Mouse (Mus musculus): Measurements from ENCODE around the gene Arrdc4. TPM values are rescaled to one million over a fixed set of nuclear protein-coding genes. Genes with fewer than 3 reads are reported as not detected.

The Arrdc4 gene
- polyA plus RNA-seq, 1 experiment from 2014 or later: 25.8 TPM

- no peak overlapping the region for H3K9ac ChIP-seq (replicated peaks; ENCODE audit: low read length)
- peak overlapping the region; percentile 50 for H3K4me2 ChIP-seq (ENCODE audit: low read length)
- H3K4me1 ChIP-seq (ENCODE audit: control insufficient read depth, insufficient read depth, low read length): peaks cover 15% of the 10 kb centered on the region; the same call in 1 of the 2 replicates
- H3K27me3 ChIP-seq (ENCODE audit: control insufficient read depth, insufficient read depth, low read length): no peaks in the 10 kb centered on the region
- peak overlapping the region; percentile 83; the same call in 1 of the 2 replicates for H3K4me3 ChIP-seq (replicated peaks; ENCODE audit: low read depth, low read length)
- 71% methylated on average over 8 of the region's 8 CpGs for WGBS
- H3K9me3 ChIP-seq (ENCODE audit: control insufficient read depth, low read length): no peaks in the 10 kb centered on the region
- H3K27ac ChIP-seq (replicated peaks; ENCODE audit: low read depth, low read length): no peak overlapping the region
- H3K36me3 ChIP-seq (ENCODE audit: control insufficient read depth, insufficient read depth, low read length): no peaks in the 10 kb centered on the region
- no peak for DNase-seq
- no peak for ATAC-seq (ENCODE audit: low FRiP score, low TSS enrichment)
Observed at GRCm38 (mm10) chr7:68749919-68750318, 878 bp upstream of the Arrdc4 start.

- Histone ChIP-seq H3K27ac (replicated peaks; ENCODE audit: low read depth, low read length) (peak overlapping the region; percentile 84), H3K9me3 (ENCODE audit: control insufficient read depth, low read length) (no peaks in the 10 kb centered on the region), H3K4me2 (ENCODE audit: low read length) (peak overlapping the region; percentile 84), H3K4me3 (replicated peaks; ENCODE audit: low read depth, low read length) (peak overlapping the region; percentile 83), H3K36me3 (ENCODE audit: control insufficient read depth, insufficient read depth, low read length) (peaks cover 12% of the 10 kb centered on the region), H3K9ac (replicated peaks; ENCODE audit: low read length) (peak overlapping the region; percentile 83), H3K27me3 (ENCODE audit: control insufficient read depth, insufficient read depth, low read length) (no peaks in the 10 kb centered on the region), H3K4me1 (ENCODE audit: control insufficient read depth, insufficient read depth, low read length) (peaks cover 15% of the 10 kb centered on the region; the same call in 1 of the 2 replicates)
- WGBS: 19% methylated on average over 8 of the region's 8 CpGs
- DNase-seq (peak; percentile 75), ATAC-seq (ENCODE audit: low FRiP score, low TSS enrichment) (0 out of 2 replicates have a peak, but pooled peaks have one; percentile 0)
Observed at GRCm38 (mm10) chr7:68748361-68748760, 680 bp downstream of the Arrdc4 start.

GRCm38 (mm10) chr7:68744616-68745015 is 4.4 kb downstream of the Arrdc4 start:
- H3K9ac ChIP-seq (replicated peaks; ENCODE audit: low read length): no peak overlapping the region
- no peak overlapping the region for H3K4me3 ChIP-seq (replicated peaks; ENCODE audit: low read depth, low read length)
- no peak for DNase-seq
- H3K4me2 ChIP-seq (ENCODE audit: low read length): no peak overlapping the region
- WGBS: 83% methylated on average over 9 of the region's 9 CpGs
- no peaks in the 10 kb centered on the region for H3K27me3 ChIP-seq (ENCODE audit: control insufficient read depth, insufficient read depth, low read length)
- ATAC-seq (ENCODE audit: low FRiP score, low TSS enrichment): no peak
- peaks cover 12% of the 10 kb centered on the region; the same call in 1 of the 2 replicates for H3K4me1 ChIP-seq (ENCODE audit: control insufficient read depth, insufficient read depth, low read length)
- H3K36me3 ChIP-seq (ENCODE audit: control insufficient read depth, insufficient read depth, low read length): peaks cover 47% of the 10 kb centered on the region
- no peaks in the 10 kb centered on the region for H3K9me3 ChIP-seq (ENCODE audit: control insufficient read depth, low read length)
- no peak overlapping the region for H3K27ac ChIP-seq (replicated peaks; ENCODE audit: low read depth, low read length)

- no peaks in the 10 kb centered on the region for H3K27me3 ChIP-seq (ENCODE audit: control insufficient read depth, insufficient read depth, low read length)
- H3K4me2 ChIP-seq (ENCODE audit: low read length): no peak overlapping the region
- WGBS: 90% methylated on average over 2 of the region's 2 CpGs
- H3K36me3 ChIP-seq (ENCODE audit: control insufficient read depth, insufficient read depth, low read length): peaks cover 51% of the 10 kb centered on the region
- no peak for DNase-seq
- H3K9ac ChIP-seq (replicated peaks; ENCODE audit: low read length): no peak overlapping the region
- H3K4me1 ChIP-seq (ENCODE audit: control insufficient read depth, insufficient read depth, low read length): peaks cover 10% of the 10 kb centered on the region; the same call in 1 of the 2 replicates
- H3K27ac ChIP-seq (replicated peaks; ENCODE audit: low read depth, low read length): no peak overlapping the region
- no peak for ATAC-seq (ENCODE audit: low FRiP score, low TSS enrichment)
- H3K4me3 ChIP-seq (replicated peaks; ENCODE audit: low read depth, low read length): no peak overlapping the region
- no peaks in the 10 kb centered on the region for H3K9me3 ChIP-seq (ENCODE audit: control insufficient read depth, low read length)
Observed at GRCm38 (mm10) chr7:68744206-68744605, 4.8 kb downstream of the Arrdc4 start.

GRCm38 (mm10) chr7:68740763-68741162 is 8.3 kb downstream of the Arrdc4 start:
- no peak overlapping the region for H3K27ac ChIP-seq (replicated peaks; ENCODE audit: low read depth, low read length)
- H3K4me3 ChIP-seq (replicated peaks; ENCODE audit: low read depth, low read length): no peak overlapping the region
- H3K27me3 ChIP-seq (ENCODE audit: control insufficient read depth, insufficient read depth, low read length): no peaks in the 10 kb centered on the region
- H3K9ac ChIP-seq (replicated peaks; ENCODE audit: low read length): no peak overlapping the region
- ATAC-seq (ENCODE audit: low FRiP score, low TSS enrichment) (no peak), DNase-seq (no peak)
- 92% methylated on average over 6 of the region's 6 CpGs for WGBS
- no peaks in the 10 kb centered on the region for H3K4me1 ChIP-seq (ENCODE audit: control insufficient read depth, insufficient read depth, low read length)
- peaks cover 75% of the 10 kb centered on the region for H3K36me3 ChIP-seq (ENCODE audit: control insufficient read depth, insufficient read depth, low read length)
- H3K4me2 ChIP-seq (ENCODE audit: low read length): no peak overlapping the region
- no peaks in the 10 kb centered on the region for H3K9me3 ChIP-seq (ENCODE audit: control insufficient read depth, low read length)

- WGBS: 92% methylated on average over 11 of the region's 11 CpGs
Observed at GRCm38 (mm10) chr7:68738676-68739399, 10.2 kb downstream of the Arrdc4 start.

GRCm38 (mm10) chr7:68726380-68726779 is 22.7 kb downstream of the Arrdc4 start:
- no peak overlapping the region for H3K4me2 ChIP-seq (ENCODE audit: low read length)
- ATAC-seq (ENCODE audit: low FRiP score, low TSS enrichment) (no peak), DNase-seq (no peak)
- 96% methylated on average over 5 of the region's 5 CpGs for WGBS
- no peak overlapping the region for H3K9ac ChIP-seq (replicated peaks; ENCODE audit: low read length)
- H3K27me3 ChIP-seq (ENCODE audit: control insufficient read depth, insufficient read depth, low read length): no peaks in the 10 kb centered on the region
- no peaks in the 10 kb centered on the region for H3K9me3 ChIP-seq (ENCODE audit: control insufficient read depth, low read length)
- H3K4me3 ChIP-seq (replicated peaks; ENCODE audit: low read depth, low read length): no peak overlapping the region
- no peak overlapping the region for H3K27ac ChIP-seq (replicated peaks; ENCODE audit: low read depth, low read length)
- no peaks in the 10 kb centered on the region for H3K36me3 ChIP-seq (ENCODE audit: control insufficient read depth, insufficient read depth, low read length)
- H3K4me1 ChIP-seq (ENCODE audit: control insufficient read depth, insufficient read depth, low read length): no peaks in the 10 kb centered on the region

More at GRCm38 (mm10) chr7:68738676-68739399, 10.2 kb downstream of the Arrdc4 start:
- Histone ChIP-seq H3K9me3 (ENCODE audit: control insufficient read depth, low read length) (no peaks in the 10 kb centered on the region), H3K9ac (replicated peaks; ENCODE audit: low read length) (no peak overlapping the region), H3K27ac (replicated peaks; ENCODE audit: low read depth, low read length) (no peak overlapping the region), H3K4me2 (ENCODE audit: low read length) (no peak overlapping the region), H3K27me3 (ENCODE audit: control insufficient read depth, insufficient read depth, low read length) (no peaks in the 10 kb centered on the region), H3K4me3 (replicated peaks; ENCODE audit: low read depth, low read length) (no peak overlapping the region), H3K36me3 (ENCODE audit: control insufficient read depth, insufficient read depth, low read length) (peaks cover 68% of the 10 kb centered on the region), H3K4me1 (ENCODE audit: control insufficient read depth, insufficient read depth, low read length) (no peaks in the 10 kb centered on the region)
- DNase-seq (no peak), ATAC-seq (ENCODE audit: low FRiP score, low TSS enrichment) (no peak)

GRCm38 (mm10) chr7:68724711-68725110 is 24.3 kb downstream of the Arrdc4 start:
- Histone ChIP-seq H3K36me3 (ENCODE audit: control insufficient read depth, insufficient read depth, low read length) (no peaks in the 10 kb centered on the region), H3K27me3 (ENCODE audit: control insufficient read depth, insufficient read depth, low read length) (no peaks in the 10 kb centered on the region), H3K4me1 (ENCODE audit: control insufficient read depth, insufficient read depth, low read length) (no peaks in the 10 kb centered on the region), H3K4me2 (ENCODE audit: low read length) (no peak overlapping the region), H3K27ac (replicated peaks; ENCODE audit: low read depth, low read length) (no peak overlapping the region), H3K9me3 (ENCODE audit: control insufficient read depth, low read length) (no peaks in the 10 kb centered on the region), H3K4me3 (replicated peaks; ENCODE audit: low read depth, low read length) (no peak overlapping the region), H3K9ac (replicated peaks; ENCODE audit: low read length) (no peak overlapping the region)
- ATAC-seq (ENCODE audit: low FRiP score, low TSS enrichment): no peak
- DNase-seq: no peak
- 79% methylated on average over 7 of the region's 7 CpGs for WGBS

GRCm38 (mm10) chr7:68721520-68721919 is 27.5 kb downstream of the Arrdc4 start:
- Histone ChIP-seq H3K27ac (replicated peaks; ENCODE audit: low read depth, low read length) (no peak overlapping the region), H3K36me3 (ENCODE audit: control insufficient read depth, insufficient read depth, low read length) (no peaks in the 10 kb centered on the region), H3K4me2 (ENCODE audit: low read length) (no peak overlapping the region), H3K9me3 (ENCODE audit: control insufficient read depth, low read length) (no peaks in the 10 kb centered on the region), H3K9ac (replicated peaks; ENCODE audit: low read length) (no peak overlapping the region), H3K27me3 (ENCODE audit: control insufficient read depth, insufficient read depth, low read length) (no peaks in the 10 kb centered on the region), H3K4me1 (ENCODE audit: control insufficient read depth, insufficient read depth, low read length) (0 out of 2 replicates have a peak, but pooled peaks cover 6% of the 10 kb centered on the region), H3K4me3 (replicated peaks; ENCODE audit: low read depth, low read length) (no peak overlapping the region)
- ATAC-seq (ENCODE audit: low FRiP score, low TSS enrichment) (no peak), DNase-seq (no peak)
- WGBS: 92% methylated on average over 4 of the region's 4 CpGs

All from midbrain, embryonic 14.5 days (tissue).